8 mouse cellular contexts compared by ENCODE assay signal in the genomic region with DNA sequence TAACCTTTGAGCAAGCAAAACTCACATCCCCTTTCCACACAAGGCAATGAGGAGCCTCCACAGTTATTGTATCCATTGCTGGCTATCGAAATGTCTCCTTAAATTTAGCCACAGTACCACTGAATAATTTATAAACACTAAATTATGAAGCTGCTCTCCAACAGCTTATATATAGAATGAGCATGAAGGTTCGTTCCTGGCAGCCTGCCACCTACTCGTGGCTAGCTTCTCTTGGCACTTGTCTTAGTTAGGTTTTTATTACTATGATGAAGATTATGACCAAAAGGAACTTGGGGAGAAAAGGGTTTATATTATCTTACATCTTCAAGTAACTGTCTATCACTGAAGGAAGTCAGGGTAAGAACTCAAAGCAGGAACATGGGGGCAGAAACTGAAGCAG.
"Had no signal": no experiment of that assay in that cellular context is flagged by ENCODE, and none has a peak within 500 bp of the region (broad histone marks: within the 10 kb centered on the region; RNA-seq: fewer than 3 reads in every experiment).

No protein-coding gene starts in this region.

- DNase-seq: kidney, adult 18-20 months; kidney, postnatal 10 days; kidney, postnatal 4 days; lung, adult 2 months; lung, postnatal 10 days; spleen, adult 18-20 months; thymus, adult 18-20 months; thymus, postnatal 14 days had no signal
